Mouse (Mus musculus) bone marrow macrophage, adult 2 months (primary cell): ENCODE measurements at regions not wholly inside any gene's neighbourhood (a gene's known extent, or its start where the extent isn't known, plus 50 kb on each side); places are given as distances from the start of the nearest gene placed in this dataset.

Experiments
- CTCF ChIP-seq: IDR thresholded peaks from 2 replicates; pipeline ENCODE4 v1.5.1; 2012; ENCODE audit warnings: low read depth, mild to moderate bottlenecking, low read length, moderate library complexity
- POLR2A ChIP-seq: IDR thresholded peaks from 2 replicates; pipeline ENCODE4 v1.6.1; 2012; ENCODE audit warnings: mild to moderate bottlenecking, low read depth, low read length, borderline replicate concordance

DNA sequence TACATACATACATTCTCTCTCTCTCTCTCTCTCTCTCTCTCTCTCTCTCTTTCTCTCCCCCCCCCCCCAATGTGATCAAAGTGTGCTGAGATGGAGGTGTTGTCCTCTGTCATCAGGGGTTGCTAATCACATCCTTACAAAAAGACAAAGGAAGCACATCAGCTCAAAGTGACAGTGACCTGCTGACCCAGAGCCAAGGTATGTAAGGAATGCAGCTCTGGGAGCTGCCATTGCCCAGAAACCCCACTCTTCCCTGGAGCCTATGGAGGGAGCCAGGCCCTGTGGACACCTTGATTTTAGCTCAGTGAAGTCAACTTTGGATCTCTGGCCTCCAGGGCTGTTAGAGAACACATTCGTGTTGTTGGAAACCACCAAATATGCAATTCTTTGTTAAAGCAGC is 66.0 kb upstream of the Ankrd28 start:
- TF ChIP-seq CTCF (no peak), POLR2A (no peak)
